Mouse (Mus musculus) hindbrain, embryonic 13.5 days (tissue): ENCODE measurements at regions not wholly inside any gene's neighbourhood (a gene's known extent, or its start where the extent isn't known, plus 50 kb on each side); places are given as distances from the start of the nearest gene placed in this dataset.

Experiments
- ATAC-seq: fragments of 200-750 bp; cut with Nextera tagmentation; 2 replicates; pipeline ENCODE4 v1.8.0; 2017; ENCODE audit warnings: moderate TSS enrichment; ENCODE audit not compliant: low FRiP score
- H3K27ac ChIP-seq: fragments of 300-500 bp; sonication (generic); 2 replicates; pipeline ENCODE4 v1.5.1; 2015; ENCODE audit warnings: inconsistent platforms, mild to moderate bottlenecking, moderate library complexity
- H3K27me3 ChIP-seq: fragments of 300-500 bp; sonication (generic); 2 replicates; pipeline ENCODE4 v1.6.1; 2015; ENCODE audit warnings: mild to moderate bottlenecking, inconsistent platforms
- H3K36me3 ChIP-seq: fragments of 300-500 bp; sonication (generic); 2 replicates; pipeline ENCODE4 v1.6.1; 2015; ENCODE audit warnings: mild to moderate bottlenecking, inconsistent platforms
- H3K4me1 ChIP-seq: fragments of 300-500 bp; sonication (generic); replicated peaks from 2 replicates; pipeline ENCODE4 v1.6.1; 2015; ENCODE audit warnings: inconsistent platforms
- H3K4me2 ChIP-seq: fragments of 300-500 bp; sonication (generic); 2 replicates; pipeline ENCODE4 v1.6.1; 2015; ENCODE audit warnings: inconsistent platforms, mild to moderate bottlenecking, moderate library complexity
- H3K4me3 ChIP-seq: fragments of 300-500 bp; sonication (generic); 2 replicates; pipeline ENCODE4 v1.5.1; 2015; ENCODE audit warnings: mild to moderate bottlenecking, inconsistent platforms
- H3K9ac ChIP-seq: fragments of 300-500 bp; sonication (generic); 2 replicates; pipeline ENCODE4 v1.6.1; 2015; ENCODE audit warnings: mild to moderate bottlenecking, inconsistent platforms
- H3K9me3 ChIP-seq: fragments of 300-500 bp; sonication (generic); 2 replicates; pipeline ENCODE4 v1.6.1; 2016; ENCODE audit warnings: inconsistent platforms
- WGBS: fragments of 180-500 bp; shearing (Covaris S2); methylation state at CpG from one replicate; pipeline ENCODE4 v1.1.7; 2015; 5-methylcytosine and 5-hydroxymethylcytosine counted together

GRCm38 (mm10) chr11:24515568-24515967 lies 437.7 kb downstream of the Bcl11a start:
- no peaks in the 10 kb centered on the region for H3K4me1 ChIP-seq
- H3K27me3 ChIP-seq, result no peaks in the 10 kb centered on the region
- no peak overlapping the region for H3K27ac ChIP-seq
- no peak overlapping the region for H3K4me3 ChIP-seq
- H3K9ac ChIP-seq, result no peak overlapping the region
- no peak for ATAC-seq
- H3K9me3 ChIP-seq, result no peaks in the 10 kb centered on the region
- no peaks in the 10 kb centered on the region for H3K36me3 ChIP-seq
- no peak overlapping the region for H3K4me2 ChIP-seq

- Histone ChIP-seq H3K27me3 (no peaks in the 10 kb centered on the region), H3K4me2 (no peak overlapping the region), H3K4me3 (no peak overlapping the region), H3K4me1 (no peaks in the 10 kb centered on the region), H3K9me3 (no peaks in the 10 kb centered on the region), H3K9ac (no peak overlapping the region), H3K36me3 (no peaks in the 10 kb centered on the region), H3K27ac (no peak overlapping the region)
- 80% methylated on average over 7 of the region's 7 CpGs for WGBS
- ATAC-seq, result no peak
Measured at GRCm38 (mm10) chr11:24535462-24535861, 457.6 kb downstream of the Bcl11a start.

DNA sequence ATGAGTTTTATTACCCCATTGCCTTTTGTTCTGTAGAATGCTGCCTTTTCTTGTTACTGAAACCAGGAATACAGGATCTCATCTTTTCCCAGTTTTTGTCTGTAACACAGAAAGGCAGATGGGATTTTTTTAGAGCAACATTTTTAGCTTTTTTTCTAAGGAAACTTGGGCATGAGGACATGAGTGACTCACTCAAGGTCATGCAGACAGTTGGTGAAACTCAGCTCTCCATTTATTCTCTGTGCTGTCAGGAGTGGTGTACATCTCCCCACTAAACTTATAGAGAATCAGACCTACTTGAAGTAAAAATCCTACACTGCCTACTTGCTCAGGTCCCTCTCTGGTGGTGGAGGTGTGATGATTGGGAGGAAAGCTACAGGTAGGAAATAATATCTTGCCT lies 459.9 kb downstream of the Bcl11a start:
- H3K4me3 ChIP-seq, result no peak overlapping the region
- H3K36me3 ChIP-seq, result no peaks in the 10 kb centered on the region
- H3K9me3 ChIP-seq, result no peaks in the 10 kb centered on the region
- H3K27ac ChIP-seq, result no peak overlapping the region
- H3K4me2 ChIP-seq, result no peak overlapping the region
- H3K27me3 ChIP-seq, result no peaks in the 10 kb centered on the region
- no peaks in the 10 kb centered on the region for H3K4me1 ChIP-seq
- no peak overlapping the region for H3K9ac ChIP-seq
- no peak for ATAC-seq

GRCm38 (mm10) chr11:24569655-24570054 lies 491.8 kb downstream of the Bcl11a start:
- Histone ChIP-seq H3K9ac (no peak overlapping the region), H3K27me3 (no peaks in the 10 kb centered on the region), H3K4me1 (no peaks in the 10 kb centered on the region), H3K4me2 (no peak overlapping the region), H3K36me3 (no peaks in the 10 kb centered on the region), H3K4me3 (no peak overlapping the region), H3K27ac (no peak overlapping the region), H3K9me3 (no peaks in the 10 kb centered on the region)
- no peak for ATAC-seq

DNA sequence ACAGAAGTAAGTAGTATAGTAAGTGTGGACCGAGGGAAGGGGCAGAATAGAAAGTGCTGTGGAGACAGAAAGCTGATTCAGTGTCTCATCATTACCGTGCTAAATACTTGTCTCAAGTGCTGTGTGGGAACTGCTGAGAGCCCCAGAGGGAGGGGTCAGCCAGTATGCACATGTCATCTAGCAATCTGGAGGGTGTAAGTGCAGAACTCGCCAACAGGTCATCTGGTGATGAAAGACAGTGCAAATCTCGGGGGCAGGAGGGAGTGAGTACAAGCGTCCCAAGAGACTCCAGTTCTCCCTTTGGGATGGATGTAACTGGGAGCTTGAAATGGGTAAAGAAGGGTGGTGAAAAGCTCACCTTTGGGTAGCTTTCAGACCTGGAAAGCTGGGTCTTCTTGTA lies 535.7 kb downstream of the Bcl11a start:
- Histone ChIP-seq H3K4me3 (no peak overlapping the region), H3K9ac (no peak overlapping the region), H3K4me2 (no peak overlapping the region), H3K27me3 (no peaks in the 10 kb centered on the region), H3K27ac (no peak overlapping the region), H3K4me1 (no peaks in the 10 kb centered on the region), H3K9me3 (no peaks in the 10 kb centered on the region), H3K36me3 (no peaks in the 10 kb centered on the region)
- WGBS, result 76% methylated on average over 5 of the region's 5 CpGs
- no peak for ATAC-seq

GRCm38 (mm10) chr11:24615436-24615835 lies 537.6 kb downstream of the Bcl11a start:
- no peak overlapping the region for H3K9ac ChIP-seq
- no peak overlapping the region for H3K4me3 ChIP-seq
- H3K4me2 ChIP-seq, result no peak overlapping the region
- no peaks in the 10 kb centered on the region for H3K9me3 ChIP-seq
- WGBS, result 63% methylated on average over 1 of the region's 1 CpGs
- H3K4me1 ChIP-seq, result no peaks in the 10 kb centered on the region
- no peaks in the 10 kb centered on the region for H3K36me3 ChIP-seq
- no peak for ATAC-seq
- no peak overlapping the region for H3K27ac ChIP-seq
- no peaks in the 10 kb centered on the region for H3K27me3 ChIP-seq

- Histone ChIP-seq H3K4me2 (no peak overlapping the region), H3K27ac (no peak overlapping the region), H3K27me3 (no peaks in the 10 kb centered on the region), H3K4me3 (no peak overlapping the region), H3K9ac (no peak overlapping the region), H3K4me1 (no peaks in the 10 kb centered on the region), H3K9me3 (no peaks in the 10 kb centered on the region), H3K36me3 (no peaks in the 10 kb centered on the region)
- no peak for ATAC-seq
- WGBS, result 63% methylated on average over 2 of the region's 2 CpGs
Measured at GRCm38 (mm10) chr11:24618586-24618985, 540.7 kb downstream of the Bcl11a start.

GRCm38 (mm10) chr11:24619021-24619420 lies 541.2 kb downstream of the Bcl11a start:
- H3K36me3 ChIP-seq, result no peaks in the 10 kb centered on the region
- no peak for ATAC-seq
- 77% methylated on average over 4 of the region's 4 CpGs for WGBS

GRCm38 (mm10) chr11:24628619-24629018 lies 550.8 kb downstream of the Bcl11a start:
- H3K4me1 ChIP-seq, result no peaks in the 10 kb centered on the region
- no peak for ATAC-seq
- H3K9me3 ChIP-seq, result no peaks in the 10 kb centered on the region
- no peak overlapping the region for H3K4me2 ChIP-seq
- 55% methylated on average over 5 of the region's 5 CpGs for WGBS
- H3K9ac ChIP-seq, result no peak overlapping the region
- H3K27me3 ChIP-seq, result no peaks in the 10 kb centered on the region
- H3K27ac ChIP-seq, result no peak overlapping the region
- no peak overlapping the region for H3K4me3 ChIP-seq
- no peaks in the 10 kb centered on the region for H3K36me3 ChIP-seq

More at GRCm38 (mm10) chr11:24619021-24619420, 541.2 kb downstream of the Bcl11a start:
- Histone ChIP-seq H3K4me1 (no peaks in the 10 kb centered on the region), H3K27ac (no peak overlapping the region), H3K27me3 (no peaks in the 10 kb centered on the region), H3K9ac (no peak overlapping the region), H3K4me3 (no peak overlapping the region), H3K9me3 (no peaks in the 10 kb centered on the region), H3K4me2 (no peak overlapping the region)

DNA sequence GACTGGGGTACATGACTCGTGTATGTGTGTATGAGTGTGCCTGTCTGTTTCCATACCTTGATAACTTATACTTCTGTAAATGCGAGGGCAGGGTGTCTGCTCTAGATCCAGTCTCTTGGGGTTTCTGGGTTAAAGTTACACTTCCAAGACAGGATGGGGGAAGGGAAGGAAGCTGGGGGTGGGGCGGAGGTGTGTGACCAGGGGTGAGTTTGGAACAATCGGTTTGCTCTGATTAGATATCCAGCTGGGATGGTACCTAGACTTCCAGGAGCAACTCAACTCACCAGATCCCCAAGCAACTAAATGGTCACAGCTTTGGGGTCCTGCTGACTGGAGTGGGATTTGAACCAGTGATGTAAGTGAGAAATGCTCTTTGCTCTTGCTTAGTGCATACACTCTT lies 551.6 kb downstream of the Bcl11a start:
- 65% methylated on average over 4 of the region's 4 CpGs for WGBS
- no peak for ATAC-seq
- Histone ChIP-seq H3K27me3 (no peaks in the 10 kb centered on the region), H3K27ac (no peak overlapping the region), H3K9me3 (no peaks in the 10 kb centered on the region), H3K36me3 (no peaks in the 10 kb centered on the region), H3K4me1 (no peaks in the 10 kb centered on the region), H3K4me3 (no peak overlapping the region), H3K9ac (no peak overlapping the region), H3K4me2 (no peak overlapping the region)

GRCm38 (mm10) chr11:24630403-24630900 lies 552.6 kb downstream of the Bcl11a start:
- Histone ChIP-seq H3K36me3 (no peaks in the 10 kb centered on the region), H3K27me3 (no peaks in the 10 kb centered on the region), H3K9me3 (no peaks in the 10 kb centered on the region), H3K27ac (no peak overlapping the region), H3K4me1 (no peaks in the 10 kb centered on the region), H3K4me2 (no peak overlapping the region), H3K4me3 (no peak overlapping the region), H3K9ac (no peak overlapping the region)
- 34% methylated on average over 1 of the region's 1 CpGs for WGBS
- no peak for ATAC-seq

- H3K4me2 ChIP-seq, result no peak overlapping the region
- no peak overlapping the region for H3K9ac ChIP-seq
- ATAC-seq, result no peak
- no peak overlapping the region for H3K4me3 ChIP-seq
- H3K27me3 ChIP-seq, result no peaks in the 10 kb centered on the region
- H3K9me3 ChIP-seq, result no peaks in the 10 kb centered on the region
- no peaks in the 10 kb centered on the region for H3K4me1 ChIP-seq
- H3K36me3 ChIP-seq, result no peaks in the 10 kb centered on the region
- WGBS, result 84% methylated on average over 2 of the region's 2 CpGs
- H3K27ac ChIP-seq, result no peak overlapping the region
Measured at GRCm38 (mm10) chr11:24631651-24632050, 553.8 kb downstream of the Bcl11a start.

GRCm38 (mm10) chr11:24636716-24637115 lies 558.9 kb downstream of the Bcl11a start:
- Histone ChIP-seq H3K4me1 (no peaks in the 10 kb centered on the region; the same call in 1 of the 2 replicates), H3K4me2 (no peak overlapping the region), H3K36me3 (no peaks in the 10 kb centered on the region), H3K9me3 (no peaks in the 10 kb centered on the region), H3K9ac (no peak overlapping the region), H3K4me3 (no peak overlapping the region), H3K27ac (no peak overlapping the region), H3K27me3 (no peaks in the 10 kb centered on the region)
- no peak for ATAC-seq
- 89% methylated on average over 4 of the region's 4 CpGs for WGBS
